Mouse (Mus musculus): ENCODE results near the gene Irf2bpl.

Gene Irf2bpl

DNA sequence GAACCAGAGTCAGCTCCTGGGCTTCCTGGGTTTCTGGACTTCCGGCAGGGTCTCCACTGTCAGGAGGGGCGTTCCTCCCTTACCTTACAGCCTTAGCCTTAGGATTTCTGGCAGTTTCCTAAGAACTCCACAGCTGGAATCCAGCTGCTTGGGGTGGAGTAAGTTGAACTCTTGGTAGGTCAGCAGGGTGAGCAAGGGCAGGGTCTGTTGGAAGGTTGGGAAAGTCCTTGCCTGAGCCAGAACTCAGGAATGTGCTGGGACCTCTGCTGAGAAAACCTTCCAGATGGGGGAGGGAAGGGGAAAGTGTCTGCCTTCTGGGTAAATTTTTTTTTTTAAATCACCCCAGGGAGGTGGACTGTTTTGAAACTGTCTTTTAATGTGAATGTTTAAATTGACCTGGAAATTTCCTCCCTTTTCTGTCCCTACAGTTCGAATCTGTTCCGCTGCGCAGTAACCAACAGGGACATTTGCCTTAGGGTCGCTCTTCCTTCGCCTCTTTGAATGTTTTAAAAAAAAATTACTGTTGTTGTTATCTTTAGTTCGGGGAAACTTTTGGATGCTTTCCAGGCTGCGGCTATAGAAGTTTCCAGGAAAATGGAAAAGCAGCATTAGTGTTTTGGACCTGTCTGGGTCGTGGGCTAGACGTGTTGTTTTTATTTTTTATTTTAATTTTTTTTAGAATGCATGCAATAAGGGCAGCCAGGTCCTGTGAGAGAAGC, 15.0 kb upstream of the Irf2bpl start:
- peak; percentile 85 for DNase-seq (ENCODE audit: low read depth, low spot score)

DNA sequence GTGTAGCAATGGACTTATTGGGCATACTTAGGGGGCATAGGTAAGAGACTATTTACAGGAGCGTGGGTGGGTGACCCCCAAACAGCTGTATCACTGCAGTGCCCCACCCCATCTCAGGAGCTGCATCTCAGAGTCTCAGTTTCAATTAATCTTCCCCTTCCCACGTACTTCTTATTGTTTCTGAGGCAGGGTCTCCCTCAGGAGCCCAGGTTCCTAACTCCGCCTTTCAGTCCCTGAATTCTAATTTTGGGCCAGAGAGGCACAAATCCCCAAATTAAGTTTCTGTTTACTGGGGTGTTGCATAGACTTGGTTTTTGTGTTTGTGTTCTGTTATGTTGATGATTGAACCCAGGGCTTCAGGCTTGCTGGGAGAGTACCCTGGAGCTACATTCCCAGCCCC, 13.8 kb upstream of the Irf2bpl start:
- no peak for DNase-seq (ENCODE audit: low read depth, low spot score)

DNA sequence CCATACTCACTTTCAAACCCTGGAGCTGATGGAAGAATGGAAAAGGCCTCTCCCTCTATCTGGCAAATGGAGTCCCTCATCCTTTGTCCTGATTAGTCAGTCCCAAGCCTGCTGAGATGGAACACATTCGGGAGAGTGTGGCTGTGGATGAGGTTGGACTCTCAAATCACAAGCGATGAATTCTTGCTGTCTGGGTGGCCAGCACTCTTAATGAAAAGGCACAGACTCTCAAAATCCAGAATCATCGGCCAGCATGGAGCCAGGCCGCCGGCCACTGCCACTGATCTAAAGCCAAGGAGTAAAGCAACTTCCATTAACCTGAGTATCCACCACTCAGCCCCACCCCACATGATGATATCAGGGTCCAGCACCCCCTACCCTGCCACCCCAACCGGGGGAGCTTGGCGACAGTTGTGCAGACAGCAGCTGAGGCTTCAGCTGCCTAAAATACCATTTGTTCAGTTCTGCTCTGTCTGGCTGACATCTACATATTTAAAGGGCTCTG, 13.2 kb upstream of the Irf2bpl start:
- no peak for DNase-seq (ENCODE audit: low read depth, low spot score)

DNA sequence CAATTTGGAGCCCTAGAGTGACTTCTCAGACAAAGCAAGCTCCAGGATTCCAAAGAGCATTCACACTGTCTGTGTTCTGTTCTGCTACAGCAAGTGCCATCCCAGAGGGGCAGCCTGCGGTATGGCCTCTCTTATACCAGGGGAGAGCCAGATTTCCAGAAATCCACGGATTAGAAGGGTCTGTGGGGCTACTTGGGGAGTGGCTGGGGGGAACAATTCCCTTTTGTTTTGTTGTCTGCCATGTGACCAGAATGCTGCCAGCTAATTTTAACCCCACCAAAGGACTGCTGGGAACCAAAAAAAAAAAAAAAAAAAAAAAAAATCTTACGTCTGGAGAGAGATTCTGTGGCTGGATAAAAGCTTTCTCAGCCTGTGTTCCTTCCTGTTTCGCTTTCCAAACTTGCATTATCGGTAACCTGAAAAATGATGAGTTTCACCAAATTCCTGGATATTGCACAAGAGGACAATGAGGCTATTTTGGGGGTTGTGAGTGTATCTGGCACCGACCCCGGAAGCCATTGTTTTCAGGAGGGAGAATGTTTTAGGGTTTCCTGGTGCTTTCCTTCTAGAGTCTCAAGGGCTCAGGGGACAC, 12.4 kb upstream of the Irf2bpl start:
- DNase-seq (ENCODE audit: low read depth, low spot score) = no peak

DNA sequence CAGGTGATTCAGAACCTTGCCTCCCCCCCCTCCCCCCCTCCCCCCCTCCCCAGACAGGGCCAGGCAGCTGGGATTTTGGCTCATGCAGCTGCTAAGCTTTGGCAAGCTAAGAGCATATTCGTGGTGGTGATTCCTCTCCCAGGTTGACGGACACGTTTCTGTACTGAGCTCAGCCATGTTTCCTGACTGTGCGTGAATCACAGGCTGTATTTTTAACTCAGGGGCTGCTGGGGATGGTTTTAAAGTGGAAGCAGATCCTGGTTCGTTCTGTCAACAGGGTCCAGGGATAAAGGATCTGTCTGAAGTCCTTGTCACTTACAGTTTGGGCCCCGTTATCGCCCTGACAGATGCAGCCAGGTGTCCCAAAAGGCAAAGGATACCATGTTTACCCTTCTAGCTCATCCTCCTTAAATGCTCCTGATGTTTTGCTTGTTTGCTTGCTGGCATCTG, 11.9 kb upstream of the Irf2bpl start:
- DNase-seq (ENCODE audit: low read depth, low spot score) = no peak

DNA sequence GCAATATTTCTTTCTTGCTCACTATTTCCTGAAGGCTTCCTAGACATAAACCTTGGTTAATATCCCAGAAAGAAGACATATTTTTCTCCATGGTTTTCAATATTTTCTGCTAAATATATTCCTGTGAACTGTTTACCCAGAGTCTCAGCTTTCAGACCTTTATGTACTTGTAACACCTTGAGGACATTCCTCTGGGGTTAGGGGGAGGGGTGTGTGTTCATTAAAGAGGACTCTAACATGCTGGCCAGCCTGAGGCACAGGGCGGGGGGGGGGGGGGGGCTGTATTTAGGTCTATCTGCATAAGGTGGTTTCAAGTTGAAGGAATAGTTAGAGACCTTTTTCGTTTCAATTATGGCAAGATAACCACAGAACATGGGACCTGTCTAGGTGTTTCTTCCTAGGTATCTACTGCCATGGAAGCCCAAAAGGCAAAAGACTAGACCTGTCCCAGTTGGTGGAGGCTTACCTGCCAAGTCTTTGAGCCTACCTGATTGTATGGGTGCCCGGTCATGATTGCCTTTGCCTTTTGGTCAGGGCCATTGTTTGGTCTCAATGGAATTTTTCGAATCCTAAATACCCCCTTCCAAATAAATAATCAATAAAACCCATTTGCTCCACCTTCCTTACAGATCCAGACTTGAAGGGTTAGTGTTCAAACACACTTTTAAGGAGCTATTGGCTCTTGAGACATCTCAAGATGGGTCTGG, 11.3 kb upstream of the Irf2bpl start:
- DNase-seq (ENCODE audit: low read depth, low spot score) = no peak

DNA sequence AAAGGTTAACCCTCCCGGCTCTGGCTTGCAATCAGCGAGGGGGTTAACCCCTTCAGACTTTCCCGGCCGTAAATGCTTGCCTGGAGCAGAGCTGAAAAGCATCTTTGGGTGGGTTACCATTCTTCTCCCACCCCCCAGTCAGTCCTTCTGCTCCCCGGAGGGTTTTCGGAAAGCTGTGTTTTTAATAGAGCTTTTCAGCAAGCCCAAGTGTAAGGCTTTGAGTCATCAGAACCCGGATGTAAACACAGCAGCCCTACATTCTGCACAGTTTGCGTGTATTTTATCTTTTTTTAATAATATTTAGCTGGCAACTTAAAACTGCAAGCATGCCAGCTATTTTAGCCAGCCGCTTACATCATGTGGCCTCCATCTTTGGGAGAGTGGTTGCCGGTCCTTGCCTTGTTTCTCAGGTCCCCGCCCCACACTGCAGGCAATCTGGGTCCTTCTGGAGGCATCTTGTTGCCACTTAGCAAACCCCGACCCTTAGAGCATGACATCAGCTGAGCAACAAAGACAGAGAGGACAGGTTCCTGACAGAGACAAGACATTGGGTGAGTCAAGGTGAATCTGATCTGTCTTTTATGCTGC, 10.3 kb upstream of the Irf2bpl start:
- DNase-seq (ENCODE audit: low read depth, low spot score) = peak; percentile 61

DNA sequence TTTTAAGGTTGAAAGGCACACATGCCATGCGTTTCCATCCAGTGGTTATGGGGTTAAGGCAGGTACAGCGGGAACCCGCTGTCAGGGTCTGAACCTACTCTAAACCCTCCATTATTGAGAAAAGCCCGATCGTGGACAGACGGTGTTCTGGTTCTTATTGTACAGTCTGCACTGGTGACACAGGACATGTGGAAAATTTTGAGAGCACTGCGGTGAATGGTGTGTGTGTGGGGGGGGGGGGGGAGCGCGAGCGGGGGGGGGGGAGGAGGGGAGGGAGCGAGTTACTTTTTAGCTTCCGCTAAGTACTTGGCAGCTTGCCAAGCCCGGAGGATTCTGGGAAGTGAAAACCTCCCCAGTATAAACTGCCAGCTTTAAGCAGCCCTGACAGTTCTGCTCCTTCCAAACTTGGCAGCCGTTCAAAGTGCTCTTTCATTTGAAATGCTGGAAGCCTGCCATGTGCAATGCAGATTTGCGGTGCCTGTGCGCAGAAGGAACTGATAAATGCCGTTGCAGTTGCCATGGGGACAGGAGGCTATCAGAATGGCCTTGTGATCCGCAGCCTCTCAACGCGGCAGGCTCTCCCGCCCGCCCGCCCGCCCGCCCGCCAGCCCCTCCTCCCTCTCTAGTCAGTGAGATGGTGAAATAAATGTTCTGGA, 9.7 kb upstream of the Irf2bpl start:
- DNase-seq (ENCODE audit: low read depth, low spot score) = peak; percentile 92

DNA sequence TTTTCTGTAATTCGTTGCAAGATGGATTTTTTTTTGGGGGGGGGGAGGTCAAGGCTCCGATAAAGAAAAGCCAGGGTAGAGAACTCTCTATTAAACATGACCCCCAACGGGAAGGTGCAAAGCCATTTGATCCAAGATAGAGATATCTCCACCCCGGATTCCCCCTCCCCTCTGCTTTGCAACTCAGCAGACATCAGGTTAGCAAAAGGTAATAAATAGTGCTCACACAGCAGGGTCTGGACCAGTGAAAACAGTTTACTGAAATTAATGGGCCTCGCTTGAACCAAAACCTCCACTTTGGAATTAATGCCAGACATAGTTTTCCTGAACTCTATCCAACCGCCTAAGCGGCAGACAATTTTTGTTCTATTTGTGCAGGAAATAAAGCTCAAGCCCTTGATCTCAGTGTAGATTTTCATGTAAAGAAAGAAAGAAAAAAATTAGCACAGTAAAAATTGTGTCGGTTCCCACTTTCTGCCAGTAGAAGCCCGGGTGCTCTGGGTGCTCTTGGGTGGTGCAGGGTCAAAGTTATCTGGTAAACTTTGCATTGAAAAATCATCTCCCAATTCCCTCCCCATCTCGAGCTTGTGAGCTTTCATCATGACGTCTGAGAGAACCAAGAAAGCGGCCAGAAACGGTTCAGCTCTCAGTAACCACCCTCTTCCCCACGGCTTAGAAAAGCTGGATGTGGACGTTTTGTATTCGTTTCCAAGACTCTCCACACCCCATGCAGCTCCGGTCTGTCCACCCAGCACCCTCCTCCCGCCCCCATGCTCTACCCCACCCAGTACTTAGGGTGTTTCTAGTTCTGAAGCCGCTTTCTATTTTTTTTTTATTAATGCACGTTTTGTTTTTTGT, 9.0 kb upstream of the Irf2bpl start:
- no peak for DNase-seq (ENCODE audit: low read depth, low spot score)

DNA sequence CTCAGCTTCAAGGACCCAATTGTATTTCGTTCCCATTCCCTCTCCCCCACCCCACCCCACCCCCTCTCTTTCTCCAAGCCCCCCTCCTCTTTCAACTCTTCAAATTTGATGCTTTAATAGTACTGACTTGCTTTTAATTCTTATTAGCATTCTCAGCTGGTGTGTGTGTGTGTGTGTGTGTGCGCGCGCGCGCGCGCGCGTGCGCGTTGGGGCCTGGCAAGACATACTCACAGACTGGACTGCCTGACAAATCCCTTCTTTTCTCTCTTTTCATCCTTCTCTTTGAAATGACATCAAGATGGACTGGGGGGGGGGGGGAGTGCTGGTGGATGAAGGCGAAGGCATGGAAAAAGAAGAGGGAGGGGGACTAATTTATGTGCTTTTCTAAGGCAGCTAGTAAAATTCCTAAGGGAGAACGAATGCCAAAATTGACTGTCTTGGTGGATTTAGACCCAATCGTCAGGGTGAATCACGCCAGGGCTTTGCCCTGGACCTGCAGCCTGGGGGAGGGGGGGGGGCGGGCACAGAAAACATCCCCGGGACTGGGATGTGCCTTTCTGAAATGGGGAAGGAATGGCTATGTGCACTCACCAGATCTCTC, 8.2 kb upstream of the Irf2bpl start:
- peak; percentile 57 for DNase-seq (ENCODE audit: low read depth, low spot score)

DNA sequence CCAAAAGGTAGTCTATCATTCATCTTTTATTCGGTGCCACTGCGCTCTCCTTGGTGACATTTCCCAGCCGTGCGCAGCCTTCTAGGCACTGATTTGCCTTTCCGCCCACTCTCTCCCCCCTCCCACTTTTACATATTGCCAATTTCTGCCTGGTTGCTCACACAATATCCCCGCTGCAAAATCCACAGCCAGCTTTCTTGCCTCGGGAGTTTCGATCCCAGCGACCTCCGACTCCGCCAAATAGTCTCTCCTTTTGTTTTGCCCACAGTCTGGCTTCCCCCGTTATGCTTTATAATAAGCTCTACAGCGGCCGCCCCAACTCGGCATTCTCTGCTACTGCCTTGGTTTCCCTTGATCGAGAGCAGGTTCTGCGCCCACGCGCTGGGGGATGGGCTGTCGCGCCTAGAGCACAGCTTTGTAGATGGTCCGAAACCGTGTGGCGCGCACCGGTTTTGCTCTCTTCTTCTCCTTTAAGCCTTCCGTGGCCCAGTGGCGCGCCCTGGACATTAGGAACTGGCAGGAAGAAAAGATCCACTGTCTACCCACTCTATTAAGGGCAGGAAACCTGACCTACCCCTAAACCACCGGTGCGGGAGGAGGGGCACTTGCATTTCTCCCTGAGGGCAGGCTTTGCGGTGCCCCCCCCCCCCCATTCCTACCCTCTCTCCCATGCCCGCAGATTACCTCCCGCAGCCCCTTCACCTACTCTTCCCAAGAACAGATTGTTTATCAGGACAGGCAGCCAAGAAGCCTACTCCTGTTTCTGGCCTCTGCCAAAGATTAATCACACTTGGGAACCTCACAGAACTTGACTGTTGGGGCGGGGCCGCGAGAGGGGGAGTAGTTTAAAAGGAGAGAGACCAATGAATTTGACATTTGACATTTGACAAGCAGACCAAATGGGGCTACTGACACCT, 7.4 kb upstream of the Irf2bpl start:
- DNase-seq (ENCODE audit: low read depth, low spot score) = peak; percentile 72

DNA sequence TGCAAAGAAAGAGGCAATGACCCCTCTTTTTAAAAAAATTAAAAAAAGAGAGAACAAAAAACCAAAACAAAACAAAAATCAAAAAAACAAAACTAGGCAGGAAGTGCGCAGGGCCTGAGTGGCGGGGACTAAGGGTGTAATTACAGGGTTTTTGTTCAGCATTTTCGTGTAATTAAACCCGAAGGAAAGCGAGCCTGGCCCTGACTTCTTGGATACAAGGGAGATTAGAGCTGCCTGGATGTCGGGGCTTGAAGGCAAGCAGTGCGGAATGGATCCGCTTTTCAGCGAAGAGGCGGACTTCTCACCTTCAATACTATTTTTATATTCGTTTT, 6.8 kb upstream of the Irf2bpl start:
- DNase-seq (ENCODE audit: low read depth, low spot score) = no peak

DNA sequence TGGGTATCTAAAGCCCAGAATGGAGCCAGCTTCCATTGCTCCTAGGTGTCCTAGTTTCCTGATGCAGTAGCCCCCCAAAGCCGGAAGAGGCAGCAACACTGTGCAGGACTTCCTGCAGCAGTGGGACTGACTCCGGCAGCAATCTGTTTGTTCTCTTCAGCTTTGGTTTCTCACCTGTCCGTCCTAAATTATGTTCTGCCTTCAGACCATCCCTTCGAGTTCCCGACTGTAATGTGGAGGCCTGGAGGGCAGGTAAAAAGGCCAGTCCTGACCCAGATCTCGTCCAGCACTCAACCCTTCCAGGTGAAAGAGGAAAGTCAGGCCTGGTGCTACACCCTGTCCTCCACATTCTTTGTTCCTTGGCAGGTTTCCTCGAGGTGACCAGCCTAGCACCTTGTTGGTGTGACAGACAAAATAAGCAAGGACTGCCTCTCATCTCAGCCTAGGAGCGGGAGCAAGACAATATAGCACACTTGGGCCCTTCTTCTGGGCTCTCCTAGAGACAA, 6.3 kb upstream of the Irf2bpl start:
- DNase-seq (ENCODE audit: low read depth, low spot score) = peak; percentile 73

DNA sequence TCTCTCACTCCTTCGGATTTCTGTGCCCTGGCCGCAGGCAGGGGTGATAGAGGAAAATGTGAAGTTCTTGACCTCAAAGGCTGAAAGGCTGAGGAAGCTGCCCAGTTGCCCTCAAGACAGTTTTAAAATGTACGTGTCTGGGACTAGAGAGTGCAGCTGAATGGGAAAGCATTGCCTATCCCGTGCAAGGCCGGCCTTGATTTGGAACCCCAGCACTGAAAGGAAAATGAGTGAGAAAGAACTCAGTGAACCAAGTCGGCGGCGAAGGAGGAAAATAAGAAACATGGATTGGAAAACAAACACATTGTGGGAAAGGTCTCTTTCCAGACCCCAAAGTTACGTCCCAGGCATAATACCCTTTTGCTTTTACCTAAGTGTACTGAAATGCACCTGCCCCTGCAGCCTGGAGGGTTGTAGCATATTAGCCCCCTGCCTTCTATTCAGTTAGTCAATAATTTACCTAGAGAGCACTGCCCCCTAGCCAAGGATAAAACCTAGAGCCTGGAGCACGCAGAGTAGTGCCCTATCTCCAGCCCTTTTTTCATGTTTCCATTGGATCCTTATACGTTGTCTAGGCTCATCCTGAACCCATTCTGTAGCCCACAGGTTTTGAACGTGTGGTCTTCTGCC, 5.6 kb upstream of the Irf2bpl start:
- no peak for DNase-seq (ENCODE audit: low read depth, low spot score)

DNA sequence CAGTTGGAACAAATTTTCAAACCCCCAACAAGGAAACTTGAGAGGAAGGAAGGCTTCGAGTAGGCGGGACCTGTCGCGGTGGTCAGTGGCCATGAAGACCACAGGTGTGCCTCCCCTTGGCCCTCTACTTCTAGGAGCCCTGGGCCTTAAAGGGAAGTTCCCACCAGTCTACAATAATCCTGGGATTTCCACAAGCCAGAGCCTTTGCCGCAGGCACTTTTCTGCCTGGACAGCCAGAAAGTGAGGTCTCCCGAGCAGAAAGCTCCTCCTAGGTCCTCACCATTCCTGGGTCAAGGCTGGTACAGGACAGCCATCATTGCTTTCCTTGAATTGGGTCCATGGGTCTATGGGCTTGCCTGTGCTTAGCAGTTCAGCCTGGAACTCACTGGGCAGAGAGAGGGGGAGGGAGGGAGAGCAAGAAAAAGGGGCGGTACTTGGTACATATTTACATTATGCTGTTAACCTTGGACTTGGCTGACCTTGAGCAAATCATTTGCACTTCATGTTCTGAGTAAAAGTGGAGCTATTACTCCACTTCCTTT, 4.6 kb upstream of the Irf2bpl start:
- DNase-seq (ENCODE audit: low read depth, low spot score) = no peak

DNA sequence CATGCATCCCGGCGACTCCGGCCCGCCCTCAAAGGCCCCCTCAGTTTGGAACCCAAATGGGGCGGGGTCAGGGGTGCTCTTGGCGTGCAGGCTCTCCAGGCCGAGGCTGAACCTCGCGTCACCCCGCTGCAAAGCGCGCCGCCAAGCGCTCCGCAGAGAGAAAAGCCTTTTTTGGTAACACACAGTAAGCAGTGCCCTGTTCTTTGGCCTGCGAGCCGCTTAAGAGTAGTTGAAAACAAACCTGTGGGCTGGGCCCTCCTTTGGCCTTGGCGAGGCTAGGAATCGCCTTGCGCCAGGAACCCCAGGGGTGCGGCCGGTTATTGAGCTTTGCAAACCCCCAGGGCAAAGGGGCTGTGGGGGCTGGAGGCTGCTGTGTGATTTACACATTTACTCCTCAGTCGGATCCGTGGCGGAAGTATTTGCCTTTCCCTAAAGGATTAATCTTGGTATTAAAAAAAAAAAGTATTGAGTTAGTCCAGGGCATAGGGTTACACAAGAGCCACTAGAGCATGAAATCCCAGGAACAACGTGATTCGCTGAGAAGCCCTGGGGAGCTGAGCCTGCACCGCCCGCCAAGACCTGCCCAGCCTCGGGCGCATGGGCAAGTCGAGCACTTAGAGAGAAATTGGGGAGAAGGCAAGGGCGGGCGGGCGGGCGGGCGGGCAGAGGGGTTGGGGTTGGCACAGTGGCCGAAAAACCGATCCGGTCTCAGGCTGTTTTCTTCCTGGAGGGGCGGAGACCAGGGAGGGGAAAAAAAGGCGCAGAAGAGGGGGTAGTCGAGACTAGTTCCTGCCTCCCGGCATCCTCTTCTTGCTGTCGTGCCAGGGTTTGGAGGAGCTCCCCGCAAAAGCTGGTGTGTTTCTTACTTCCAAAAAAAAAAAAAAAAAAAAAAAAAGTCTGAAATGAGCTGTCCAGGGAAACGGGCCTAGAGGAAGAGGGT, 3.8 kb upstream of the Irf2bpl start:
- peak; percentile 81 for DNase-seq (ENCODE audit: low read depth, low spot score)

DNA sequence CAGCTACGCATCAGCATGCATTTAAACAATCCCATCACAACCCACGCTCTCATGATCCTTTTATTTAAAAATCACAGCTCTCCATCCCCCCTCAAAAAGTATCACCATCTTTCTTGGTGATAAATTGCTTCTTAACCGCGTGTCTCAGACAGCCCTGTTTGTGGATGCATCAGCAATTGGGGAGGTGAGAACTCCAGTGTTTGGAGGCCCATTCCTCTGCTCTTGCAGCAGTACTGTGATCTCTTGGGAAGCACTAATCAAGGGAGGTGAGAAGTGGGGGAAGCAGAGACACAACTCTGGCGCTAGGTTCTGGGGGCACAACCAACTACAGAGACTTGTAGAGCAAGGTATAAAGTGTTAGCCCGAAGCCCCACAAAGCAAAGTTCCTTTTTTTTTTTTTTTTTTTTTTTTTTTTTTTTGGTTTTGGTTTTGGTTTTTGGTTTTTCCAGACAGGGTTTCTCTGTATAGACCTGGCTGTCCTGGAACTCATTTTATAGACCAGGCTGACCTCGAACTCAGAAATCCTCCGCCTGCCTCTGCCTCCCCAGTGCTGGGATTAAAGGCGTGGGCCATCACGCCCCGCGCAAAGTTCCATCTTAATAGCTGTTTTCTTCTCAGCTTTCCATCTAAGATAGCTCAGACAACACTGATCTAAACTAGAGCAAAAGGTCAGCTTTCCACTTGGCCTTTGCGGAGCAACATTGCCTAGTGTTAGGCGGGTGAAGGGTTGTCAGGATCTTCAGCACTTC, 3.0 kb upstream of the Irf2bpl start:
- DNase-seq (ENCODE audit: low read depth, low spot score) = no peak

All from ZHBTc4 (cell line).